Mouse (Mus musculus) thymus, adult 2 months (tissue): ENCODE results near the gene Fgfr2.

Experiments
- CTCF ChIP-seq: fragments of 200-500 bp; IDR thresholded peaks from 2 replicates; pipeline ENCODE4 v1.5.1; 2012; ENCODE audit warnings: mild to moderate bottlenecking, control low read depth, low read length, moderate library complexity, borderline replicate concordance; ENCODE audit not compliant: control insufficient read depth, poor library complexity, insufficient read depth; ENCODE audit errors: extremely low read depth
- POLR2A ChIP-seq: fragments of 200-500 bp; IDR thresholded peaks from 2 replicates; pipeline ENCODE4 v1.6.1; 2012; ENCODE audit warnings: mild to moderate bottlenecking, low read length, control low read depth, moderate library complexity; ENCODE audit not compliant: control insufficient read depth, poor library complexity, insufficient read depth; ENCODE audit errors: extremely low read depth

DNA sequence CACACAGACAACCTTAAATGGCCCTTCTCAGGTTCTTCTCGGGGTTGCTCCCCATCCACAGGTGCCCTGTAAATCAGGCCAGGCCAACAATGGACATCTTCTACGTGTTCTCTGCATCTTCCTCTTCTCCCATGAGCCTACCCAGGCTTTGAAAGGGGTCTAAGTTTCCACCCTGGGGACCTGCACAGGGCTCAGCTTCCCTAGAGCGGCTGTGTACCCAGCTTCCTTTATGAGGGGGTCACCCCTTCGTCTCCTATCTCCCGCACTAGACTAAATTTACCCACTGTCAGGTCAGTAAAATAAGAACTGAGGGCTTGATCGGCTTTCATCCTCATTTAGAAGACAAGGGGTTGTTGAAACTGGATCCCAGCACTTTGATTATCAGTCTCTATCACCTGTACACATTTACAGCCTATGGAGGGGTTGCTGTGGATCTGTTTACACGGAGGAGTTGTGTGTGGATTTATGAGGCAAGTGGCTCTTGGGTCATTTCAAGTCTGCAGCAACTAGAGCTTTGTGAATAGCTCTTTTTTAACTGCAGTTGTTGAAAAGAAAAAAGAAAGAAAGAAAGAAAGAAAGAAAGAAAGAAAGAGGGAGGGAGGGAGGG lies 2969.7 kb downstream of the Fgfr2 start:
- TF ChIP-seq CTCF (no peak), POLR2A (no peak)
